Mouse (Mus musculus) spleen, adult 2 months (tissue): Measurements from ENCODE around the gene Ywhaq.

Source experiments
- CTCF ChIP-seq: fragments of 200-500 bp; IDR thresholded peaks from 2 replicates; pipeline ENCODE4 v1.5.1; 2011; ENCODE audit warnings: mild to moderate bottlenecking, inconsistent platforms; ENCODE audit not compliant: insufficient read depth, insufficient read length, insufficient replicate concordance; ENCODE audit errors: extremely low read depth
- POLR2A ChIP-seq: fragments of 200-500 bp; IDR thresholded peaks from 2 replicates; pipeline ENCODE4 v1.6.1; 2011; ENCODE audit warnings: low read depth, low read length, inconsistent platforms

GRCm38 (mm10) chr12:21443783-21444182, 26.3 kb upstream of the Ywhaq start:
- TF ChIP-seq CTCF, result no peak
- no peak for TF ChIP-seq POLR2A
